Mouse (Mus musculus) induced T-regulatory cell, adult 2 months (primary cell): ENCODE measurements around the gene Abcc6.

Experiments
- DNase-seq: peaks from one replicate; pipeline ENCODE4 v3.0.0-alpha.2; 2012; ENCODE audit warnings: low read depth

The Abcc6 gene

GRCm38 (mm10) chr7:46028681-46029080 lies 1.4 kb downstream of the Abcc6 start:
- no peak for DNase-seq

GRCm38 (mm10) chr7:46025436-46025835 lies 4.7 kb downstream of the Abcc6 start:
- DNase-seq: no peak

DNA sequence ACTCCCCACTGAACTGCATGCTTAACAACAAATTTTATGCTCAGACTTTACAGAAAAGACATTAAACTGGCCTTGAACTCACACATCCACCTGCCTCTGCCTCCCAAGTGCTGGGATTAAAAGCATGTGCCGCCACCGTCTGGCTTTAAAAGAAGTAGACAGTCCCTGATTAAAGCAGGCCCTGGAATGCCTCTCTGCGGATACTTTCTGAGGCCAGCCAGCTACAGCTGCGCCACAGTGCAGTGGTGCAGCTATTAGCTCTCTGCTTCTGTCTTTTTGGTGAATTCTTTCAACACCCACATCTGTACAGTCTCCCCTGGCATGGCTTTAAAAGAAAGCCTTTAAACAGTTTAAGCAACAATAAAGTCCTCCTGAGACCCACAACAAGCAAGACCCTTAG lies 8.2 kb downstream of the Abcc6 start:
- DNase-seq: no peak

- DNase-seq: no peak
Observed at GRCm38 (mm10) chr7:46019594-46019993, 10.5 kb downstream of the Abcc6 start.

DNA sequence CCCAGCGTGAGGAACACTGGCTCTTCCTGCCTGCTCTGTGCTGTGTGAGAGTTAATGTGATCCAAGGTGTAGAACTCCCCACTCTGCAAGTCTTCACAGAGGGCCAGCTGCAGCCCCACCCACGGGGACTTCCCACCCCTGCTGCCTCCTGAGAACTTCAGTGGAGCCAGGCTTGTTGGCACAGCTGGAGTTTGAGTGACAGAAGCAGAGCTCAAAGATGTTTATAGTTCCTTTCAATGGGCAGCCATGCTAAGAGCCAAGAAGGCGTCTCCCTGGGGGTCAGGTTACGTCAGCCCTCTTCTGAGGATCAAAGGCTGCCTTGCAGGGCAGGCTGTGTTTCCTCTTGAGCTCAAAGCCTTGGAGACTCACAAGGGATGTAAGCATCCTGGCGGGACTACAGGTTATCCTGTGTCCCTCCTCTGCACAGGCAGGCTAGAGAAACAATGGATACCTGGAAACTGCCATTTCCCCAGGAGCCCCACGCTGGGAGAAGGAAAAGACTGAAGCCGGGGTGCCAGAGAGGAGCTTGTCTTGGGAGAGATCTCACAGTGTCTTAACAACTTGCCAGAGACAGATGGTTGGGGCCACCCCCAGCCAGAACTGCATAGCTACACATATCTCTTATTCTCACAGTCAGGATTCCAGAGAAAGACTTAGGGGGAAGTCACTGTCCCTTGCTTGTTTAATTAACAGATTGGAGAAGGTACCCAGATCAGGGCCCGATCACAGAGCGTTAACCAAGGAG lies 16.7 kb downstream of the Abcc6 start:
- no peak for DNase-seq

GRCm38 (mm10) chr7:46012121-46012520 lies 18.0 kb downstream of the Abcc6 start:
- DNase-seq: no peak

- peak; percentile 76 for DNase-seq
Observed at GRCm38 (mm10) chr7:46009578-46009977, 20.5 kb downstream of the Abcc6 start.

DNA sequence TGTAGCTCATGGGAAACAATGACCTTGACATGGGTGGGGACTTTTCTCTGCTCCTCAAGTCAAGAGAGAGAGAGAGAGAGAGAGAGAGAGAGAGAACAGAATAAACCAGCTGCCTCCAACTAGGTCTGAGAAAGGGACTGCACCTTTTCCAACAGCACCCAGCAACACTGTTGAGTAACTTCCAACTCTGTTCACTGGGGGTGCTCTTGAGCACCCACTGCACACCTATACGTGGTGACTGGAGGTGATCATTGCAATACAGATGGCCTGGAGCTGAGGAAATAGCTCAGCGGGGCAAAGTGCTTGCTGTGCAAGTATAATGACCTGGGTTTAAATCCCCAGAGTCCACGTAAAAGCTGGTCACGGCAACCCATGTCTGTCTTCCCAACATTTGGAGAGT lies 27.4 kb downstream of the Abcc6 start:
- peak; percentile 29 for DNase-seq

- no peak for DNase-seq
Observed at GRCm38 (mm10) chr7:46000577-46000976, 29.5 kb downstream of the Abcc6 start.

- no peak for DNase-seq
Observed at GRCm38 (mm10) chr7:45992470-45992869, 37.6 kb downstream of the Abcc6 start.

DNA sequence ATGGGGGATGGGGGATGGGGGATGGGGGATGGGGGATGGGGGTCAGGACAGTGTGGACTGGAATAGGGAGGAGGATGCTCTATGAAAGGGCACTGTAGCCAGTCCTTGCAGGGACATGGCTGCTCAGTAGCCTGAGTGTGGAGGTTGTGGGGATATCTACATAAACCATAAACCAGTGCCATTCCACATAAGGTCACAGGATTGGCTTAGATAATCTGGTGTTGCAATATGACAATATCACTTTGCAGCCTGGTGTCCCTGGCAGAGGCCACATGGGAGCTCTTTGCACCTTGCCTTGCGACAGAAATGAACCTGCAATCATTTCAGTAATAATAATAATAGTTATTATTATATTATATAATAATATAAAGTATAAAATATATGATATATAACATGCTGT lies 41.8 kb downstream of the Abcc6 start:
- DNase-seq: no peak

DNA sequence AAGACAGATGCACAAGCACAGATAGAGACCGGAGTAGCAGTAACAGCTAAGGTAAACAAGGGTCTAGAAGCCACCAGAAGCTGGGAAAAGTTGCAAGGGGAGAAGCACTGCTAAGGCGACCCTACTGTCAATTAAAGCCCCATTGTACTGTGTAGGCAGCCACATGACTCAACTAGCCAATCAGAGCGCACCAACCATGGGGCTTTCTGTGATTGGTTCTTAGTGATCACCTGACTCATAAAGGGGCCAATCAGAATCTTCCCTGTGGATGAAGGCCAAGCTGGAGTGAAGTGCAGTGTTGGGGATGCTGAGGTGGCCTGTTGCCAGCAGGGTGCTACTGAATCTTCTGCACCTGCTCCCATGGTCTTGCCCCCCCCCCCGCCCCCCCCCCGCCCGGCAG lies 43.2 kb downstream of the Abcc6 start:
- no peak for DNase-seq

DNA sequence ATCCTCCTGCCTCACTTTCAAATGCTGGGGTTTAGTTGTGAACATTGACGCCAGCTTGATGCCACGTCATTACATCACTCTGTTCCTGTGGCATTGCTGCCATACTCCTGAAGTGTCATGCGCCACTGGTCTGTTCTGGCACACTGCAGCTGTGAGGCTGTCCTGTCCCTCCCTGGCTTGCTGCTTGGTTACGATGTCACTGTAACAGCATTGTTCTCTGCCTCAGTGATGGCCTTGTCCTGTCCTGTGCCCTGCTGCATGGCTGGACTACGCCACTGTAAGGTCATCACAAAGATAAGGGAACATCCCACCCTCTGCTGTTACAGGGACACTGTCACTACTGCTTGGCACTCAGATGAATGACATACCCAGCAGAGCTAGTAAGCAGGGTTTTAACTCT lies 48.5 kb downstream of the Abcc6 start:
- DNase-seq: no peak

DNA sequence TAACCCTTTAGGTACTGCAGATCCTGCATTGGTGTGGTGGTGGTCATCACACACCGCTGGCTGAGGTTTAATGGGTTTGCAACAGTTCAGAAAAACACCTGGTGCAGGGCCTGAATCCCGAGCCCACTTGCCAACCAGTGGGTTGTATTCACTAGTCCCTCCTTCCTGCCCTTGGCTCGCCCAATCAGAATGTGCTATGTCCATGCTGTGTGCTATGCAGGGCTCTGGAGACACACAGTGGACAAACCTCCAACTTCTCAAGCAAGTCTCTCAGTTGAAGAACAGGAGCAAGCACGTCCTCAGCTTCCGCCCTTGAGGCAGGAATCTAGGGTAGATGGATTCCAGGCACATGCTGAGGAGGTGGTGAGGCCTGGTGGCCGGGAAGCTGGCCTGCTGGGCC lies 55.6 kb downstream of the Abcc6 start:
- DNase-seq: no peak

DNA sequence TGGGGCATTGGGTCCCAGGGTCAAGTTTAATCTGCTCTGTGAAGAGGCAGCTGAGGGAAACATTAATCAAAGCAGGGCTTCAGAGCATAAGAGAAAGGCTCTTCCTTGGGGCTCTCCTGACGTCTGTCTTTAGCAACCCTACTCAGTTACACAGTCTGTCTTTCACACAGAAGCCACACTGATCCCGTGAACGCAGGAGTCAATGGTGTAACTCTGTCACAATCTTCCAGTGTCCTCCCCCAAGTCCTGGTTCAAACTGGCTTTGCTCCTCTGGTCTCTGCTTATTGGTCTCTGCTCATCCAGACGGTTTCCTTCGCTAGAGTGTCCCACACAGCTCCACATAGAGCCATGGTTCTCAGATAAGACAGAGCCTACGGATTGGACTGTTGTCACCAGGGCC lies 56.0 kb downstream of the Abcc6 start:
- no peak for DNase-seq

GRCm38 (mm10) chr7:45973271-45973687 lies 56.8 kb downstream of the Abcc6 start:
- no peak for DNase-seq

DNA sequence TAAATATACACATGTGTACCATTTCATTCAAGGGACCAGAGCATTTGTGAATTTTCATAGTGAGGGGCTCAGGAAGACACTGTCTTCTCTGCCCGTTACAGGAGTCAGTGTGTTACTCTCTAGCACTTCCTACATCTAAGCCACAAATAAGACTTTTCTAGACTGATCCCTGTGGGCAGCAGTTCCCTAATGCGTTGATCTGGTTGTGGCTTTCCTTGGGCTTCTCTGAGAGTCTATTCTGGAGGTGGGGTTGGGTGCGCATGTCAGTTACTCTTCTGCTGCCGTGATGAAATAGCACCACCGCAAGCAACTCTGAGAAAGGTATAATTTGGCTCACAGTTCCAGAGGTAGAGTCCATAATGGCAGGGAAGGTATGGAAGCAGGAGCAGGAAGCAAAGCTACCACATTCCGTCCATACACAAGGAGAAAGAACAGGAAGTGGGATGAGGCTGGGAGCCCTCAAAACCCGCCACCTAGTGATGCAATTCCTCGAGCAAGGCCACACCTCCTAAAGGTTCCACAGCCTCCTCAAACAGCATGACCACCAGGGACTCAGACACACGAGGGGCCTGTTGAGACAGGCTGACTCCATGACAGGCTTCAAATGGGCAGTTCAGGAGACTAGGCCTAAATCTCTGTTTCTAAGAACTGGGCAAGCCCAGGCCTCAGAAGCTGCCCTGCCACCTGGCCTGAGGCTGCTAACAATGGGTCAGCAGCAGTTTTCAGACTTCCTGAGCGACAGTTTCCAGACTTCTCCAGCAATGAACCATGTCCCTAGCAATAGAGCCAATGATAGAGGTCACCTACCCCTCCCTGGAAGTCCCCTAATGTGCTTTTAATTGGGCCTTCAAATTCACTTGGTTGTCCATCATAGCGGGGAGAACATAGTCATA lies 58.0 kb downstream of the Abcc6 start:
- no peak for DNase-seq

- no peak for DNase-seq
Observed at GRCm38 (mm10) chr7:45956611-45957010, 73.5 kb downstream of the Abcc6 start.

DNA sequence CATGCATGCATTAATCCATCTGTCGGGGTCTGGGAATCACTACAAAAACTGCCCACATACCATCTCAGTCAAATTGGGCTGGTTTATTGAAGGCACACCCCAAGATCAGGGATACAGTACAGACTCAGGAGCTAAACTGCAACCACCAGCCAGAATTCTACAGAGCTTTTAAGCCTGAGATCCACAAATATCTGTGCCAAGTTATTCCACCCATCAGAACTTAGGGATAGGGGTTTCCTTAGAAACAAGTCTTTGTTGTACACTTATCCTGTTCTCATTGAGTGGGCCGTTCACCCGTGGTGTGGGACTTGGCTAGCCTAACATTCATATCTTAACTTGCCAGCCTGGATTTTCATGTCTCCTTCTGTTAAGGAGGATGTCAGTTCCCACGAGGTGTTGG lies 81.0 kb downstream of the Abcc6 start:
- DNase-seq: no peak

- peak; percentile 43 for DNase-seq
Observed at GRCm38 (mm10) chr7:45943280-45943679, 86.8 kb downstream of the Abcc6 start.

DNA sequence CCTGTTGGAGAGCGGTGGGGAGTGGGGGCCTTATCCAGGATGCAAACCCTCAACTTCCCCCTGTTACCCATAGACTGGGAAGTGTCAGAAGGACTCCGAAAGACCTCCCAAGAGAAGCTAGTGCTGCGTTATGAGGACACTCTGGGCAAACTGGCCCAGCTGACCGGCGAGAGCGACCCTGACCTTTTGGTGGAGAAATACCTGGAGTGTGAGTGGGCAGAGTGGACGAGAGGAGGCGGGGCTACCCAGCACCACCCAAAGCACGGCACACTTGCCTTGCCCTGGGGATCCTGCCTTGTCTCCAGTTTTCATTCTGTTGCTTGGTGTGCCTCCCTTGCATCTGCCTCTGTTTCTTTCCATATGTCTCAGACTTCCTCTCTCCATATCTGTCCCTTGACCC lies 88.1 kb downstream of the Abcc6 start:
- DNase-seq: no peak

DNA sequence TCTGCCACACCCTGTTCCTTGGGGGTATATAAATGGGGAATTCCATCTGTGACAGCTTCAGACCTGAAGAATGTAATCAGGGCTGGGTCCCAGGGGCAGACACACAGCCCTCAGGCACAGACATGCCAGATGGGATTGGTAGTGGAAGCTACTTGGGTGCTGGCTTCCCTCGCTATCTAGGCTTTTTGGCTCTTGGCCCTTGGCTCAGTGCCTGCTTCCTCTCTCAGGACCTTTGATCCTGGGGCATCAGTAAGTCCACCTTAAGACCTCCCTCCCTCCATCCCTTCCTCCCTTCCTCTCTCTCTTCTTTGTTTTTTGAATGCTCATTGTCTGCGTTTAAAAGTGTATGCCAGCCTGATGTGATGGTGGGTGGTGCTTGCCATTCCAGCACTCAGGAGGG lies 90.3 kb downstream of the Abcc6 start:
- DNase-seq: no peak

DNA sequence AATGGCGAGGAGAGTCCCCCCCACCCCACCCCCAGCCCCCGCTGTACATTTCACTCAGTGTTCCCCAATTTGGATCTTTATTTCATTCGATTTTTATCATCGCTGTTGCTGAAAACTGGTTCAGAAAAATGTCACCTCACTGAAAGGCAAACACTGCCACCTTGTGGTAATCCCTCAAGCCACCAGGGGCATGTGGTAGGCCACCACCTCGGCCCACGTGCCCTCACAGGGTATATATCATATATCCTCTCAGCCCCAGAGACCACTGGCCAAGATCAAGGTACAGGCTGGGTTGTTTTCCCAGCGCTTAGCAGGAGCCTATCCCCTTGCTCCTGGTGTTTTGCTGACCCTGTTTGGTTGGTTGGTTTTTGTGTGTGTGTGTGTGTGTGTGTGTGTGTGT lies 95.0 kb downstream of the Abcc6 start:
- peak; percentile 90 for DNase-seq
